Mouse (Mus musculus): ENCODE results near the gene Ano8.

Gene Ano8

GRCm38 (mm10) chr8:71470913-71471255 lies 14.9 kb downstream of the Ano8 start:
- in situ Hi-C loops (cut with MseI, MboI): no loop called here

- in situ Hi-C loops (cut with MseI, MboI): no loop called here
Measured at GRCm38 (mm10) chr8:71470146-71470912, 15.4 kb downstream of the Ano8 start.

GRCm38 (mm10) chr8:71469411-71469810 lies 16.4 kb downstream of the Ano8 start:
- in situ Hi-C loops (cut with MseI, MboI): no loop called here

- in situ Hi-C loops (cut with MseI, MboI): no loop called here
Measured at GRCm38 (mm10) chr8:71468916-71469315, 16.8 kb downstream of the Ano8 start, which contains the start of gene Dda1. Dda1 (plus strand) TSS chr8:71469199.

GRCm38 (mm10) chr8:71468001-71468400 lies 17.8 kb downstream of the Ano8 start:
- in situ Hi-C loops (cut with MseI, MboI): no loop called here

- in situ Hi-C loops (cut with MseI, MboI): no loop called here
Measured at GRCm38 (mm10) chr8:71467201-71467600, 18.6 kb downstream of the Ano8 start.

- in situ Hi-C loops (cut with MseI, MboI): no loop called here
Measured at GRCm38 (mm10) chr8:71466198-71466597, 19.6 kb downstream of the Ano8 start.

- in situ Hi-C loops (cut with MseI, MboI): no loop called here
Measured at GRCm38 (mm10) chr8:71465733-71466132, 20.0 kb downstream of the Ano8 start.

DNA sequence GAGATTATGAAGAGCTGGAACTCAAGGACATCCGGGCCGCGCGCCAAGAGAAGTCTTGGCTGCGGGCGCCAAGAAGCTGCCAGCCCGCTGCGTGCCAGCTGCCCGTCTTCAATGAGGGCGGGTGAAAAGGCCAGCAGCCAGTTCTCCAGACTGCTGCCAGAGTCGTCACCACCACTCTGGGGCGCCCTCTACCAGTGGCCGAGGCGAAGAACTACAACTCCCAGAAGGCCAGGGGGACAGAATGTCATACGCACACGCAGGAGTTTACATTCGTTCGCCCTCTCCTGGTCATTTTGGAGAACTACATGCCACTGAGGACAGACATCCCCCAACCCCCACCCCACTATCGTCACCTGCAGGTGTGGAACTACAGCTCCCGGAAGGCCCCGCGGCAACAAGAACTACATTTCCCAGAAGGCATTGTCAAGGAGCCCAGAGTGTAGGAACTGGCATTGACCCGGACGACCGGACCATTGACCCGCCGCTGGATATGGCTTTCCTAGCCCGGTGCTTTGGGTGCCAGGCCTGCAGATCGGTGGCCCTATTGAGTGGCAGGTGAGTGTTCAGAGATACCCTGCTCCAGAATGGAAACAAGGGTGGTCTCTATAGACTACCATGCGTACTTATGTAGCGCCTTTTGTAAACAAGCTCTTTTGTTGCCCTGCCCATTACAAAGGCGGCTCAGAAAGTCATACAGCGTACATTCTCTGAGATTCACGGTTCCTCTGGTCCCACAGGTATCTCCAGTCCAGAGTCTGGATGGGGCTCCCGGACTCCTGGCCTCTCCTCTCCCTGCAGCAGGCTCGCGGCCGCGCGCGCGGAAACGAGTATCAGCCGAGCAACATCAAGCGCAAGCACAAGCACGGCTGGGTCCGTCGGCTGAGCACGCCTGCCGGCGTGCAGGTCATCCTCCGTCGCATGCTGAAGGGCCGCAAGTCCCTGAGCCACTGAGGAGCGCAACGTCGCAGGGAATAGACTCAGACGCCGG lies 21.0 kb downstream of the Ano8 start, which contains the start of gene Mrpl34:
Gene Mrpl34, plus strand, starts transcription at position 447 of the 988 bp plus-strand sequence.
- in situ Hi-C loops (cut with MseI, MboI): no loop called here

DNA sequence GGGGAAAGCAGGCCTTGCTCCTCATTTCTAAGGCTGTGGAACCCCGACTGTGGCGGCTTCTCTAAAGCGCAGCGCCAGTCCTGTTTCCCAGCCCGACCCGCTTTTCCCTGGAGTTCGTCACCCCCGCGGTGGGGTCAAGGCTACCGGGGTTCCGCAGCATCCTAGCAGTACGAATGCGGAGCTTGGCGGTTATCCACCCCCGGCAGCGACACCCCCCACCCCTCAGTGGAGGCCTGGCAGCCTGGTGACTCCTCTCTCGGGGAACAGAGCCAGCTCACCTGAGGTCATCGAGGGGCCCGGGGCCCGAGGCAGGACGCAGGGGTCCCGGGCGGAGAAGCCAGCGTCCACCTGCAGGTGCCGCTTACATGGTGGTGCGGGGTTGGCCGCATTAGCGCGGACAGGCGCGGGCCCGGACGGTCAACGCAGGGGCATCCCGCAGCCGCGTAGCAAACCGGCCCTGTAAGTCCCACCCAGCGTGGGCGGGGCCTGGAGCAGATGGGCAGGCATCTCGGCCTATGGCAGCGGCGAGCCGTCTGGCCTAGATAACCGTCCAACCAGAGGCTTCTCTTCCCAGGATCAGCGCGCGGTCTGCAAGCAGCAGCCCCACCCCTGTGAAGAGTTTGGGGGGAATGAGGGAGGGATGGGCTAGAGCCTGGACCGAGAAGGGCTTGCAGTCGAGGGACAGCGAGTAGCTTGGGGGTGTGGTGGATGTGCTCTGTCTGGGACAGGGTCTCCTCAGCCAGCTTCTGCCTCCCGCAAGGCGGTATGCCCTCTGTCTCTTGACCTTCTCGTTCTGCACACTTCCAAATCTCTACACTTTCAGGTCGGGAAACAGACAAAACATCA lies 22.4 kb downstream of the Ano8 start, which contains the start of gene Abhd8:
Gene Abhd8, minus strand, starts transcription at position 468 of the 846 bp plus-strand sequence.
- in situ Hi-C loops (cut with MseI, MboI): no loop called here

- in situ Hi-C loops (cut with MseI, MboI): no loop called here
Measured at GRCm38 (mm10) chr8:71462786-71463185, 23.0 kb downstream of the Ano8 start.

DNA sequence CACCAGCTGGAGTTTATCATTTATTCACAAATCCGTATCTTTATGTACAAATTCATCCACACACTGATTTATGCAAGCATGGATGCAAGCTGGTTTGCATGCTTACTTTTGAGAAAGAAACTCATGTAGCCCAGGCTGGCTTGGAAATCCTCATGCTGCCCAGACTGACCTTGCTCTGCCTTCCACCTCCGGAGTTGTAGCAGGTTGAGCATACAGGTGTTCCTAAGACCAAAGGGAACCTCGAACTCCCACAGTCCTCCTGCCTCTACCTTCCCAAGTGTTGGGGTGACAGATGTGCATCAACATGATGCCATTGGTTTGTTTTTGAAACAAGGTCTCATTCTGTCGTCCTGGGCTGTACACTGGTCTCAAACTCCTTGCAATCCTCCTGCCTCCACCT lies 23.6 kb downstream of the Ano8 start:
- in situ Hi-C loops (cut with MseI, MboI): no loop called here

GRCm38 (mm10) chr8:71461152-71461840 lies 24.5 kb downstream of the Ano8 start:
- in situ Hi-C loops (cut with MseI, MboI): no loop called here

- in situ Hi-C loops (cut with MseI, MboI): no loop called here
Measured at GRCm38 (mm10) chr8:71460716-71461115, 25.0 kb downstream of the Ano8 start.

DNA sequence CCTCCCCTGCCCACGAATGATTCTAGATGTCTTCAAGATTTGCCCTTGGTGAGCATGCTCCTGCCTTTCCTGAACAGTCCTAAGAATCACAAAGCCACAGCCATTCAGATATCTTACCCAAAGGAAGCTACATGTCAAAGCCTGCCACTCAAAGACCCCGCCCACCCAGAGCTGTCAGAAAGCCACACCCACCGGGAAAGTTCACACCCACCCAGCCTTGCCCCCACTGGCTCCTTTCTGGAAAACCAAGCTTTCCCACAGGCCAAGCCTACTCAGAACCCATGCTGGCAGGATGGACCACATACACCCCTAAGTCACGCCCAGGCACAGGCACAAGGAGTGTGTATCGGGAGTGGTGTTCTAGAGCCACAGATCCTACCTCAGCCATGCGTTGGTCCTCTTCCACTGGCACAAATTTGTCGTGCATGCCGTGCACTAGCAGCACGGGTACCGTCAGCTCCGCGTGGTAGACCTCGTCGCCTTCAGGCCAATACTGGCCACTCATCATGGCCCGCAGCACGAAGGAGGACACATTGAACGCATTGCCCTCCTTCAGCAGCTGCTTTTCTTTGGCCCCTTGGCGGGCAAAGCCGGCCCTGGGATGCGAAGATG lies 28.0 kb downstream of the Ano8 start:
- in situ Hi-C loops (cut with MseI, MboI): no loop called here

DNA sequence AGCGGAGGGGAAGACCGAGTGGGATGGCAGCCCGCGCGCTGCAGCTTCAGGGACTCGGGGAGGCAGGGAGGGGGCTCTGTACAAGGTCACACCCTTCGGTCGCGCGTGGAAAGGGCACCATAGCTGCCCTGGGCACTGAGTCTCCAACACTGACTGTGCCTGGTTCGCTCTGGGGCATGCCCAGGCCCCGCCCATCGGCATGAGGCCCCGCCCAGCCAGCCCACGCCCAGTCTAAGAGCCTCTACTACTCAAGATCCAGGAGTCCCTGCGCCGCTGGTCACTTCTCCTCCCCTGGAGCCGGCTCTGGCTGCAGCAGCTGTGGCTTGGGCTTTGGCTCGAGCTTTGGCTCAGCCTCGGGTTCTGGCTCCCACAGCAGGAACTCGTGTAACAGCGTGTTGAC lies 28.9 kb downstream of the Ano8 start:
- in situ Hi-C loops (cut with MseI, MboI): no loop called here

DNA sequence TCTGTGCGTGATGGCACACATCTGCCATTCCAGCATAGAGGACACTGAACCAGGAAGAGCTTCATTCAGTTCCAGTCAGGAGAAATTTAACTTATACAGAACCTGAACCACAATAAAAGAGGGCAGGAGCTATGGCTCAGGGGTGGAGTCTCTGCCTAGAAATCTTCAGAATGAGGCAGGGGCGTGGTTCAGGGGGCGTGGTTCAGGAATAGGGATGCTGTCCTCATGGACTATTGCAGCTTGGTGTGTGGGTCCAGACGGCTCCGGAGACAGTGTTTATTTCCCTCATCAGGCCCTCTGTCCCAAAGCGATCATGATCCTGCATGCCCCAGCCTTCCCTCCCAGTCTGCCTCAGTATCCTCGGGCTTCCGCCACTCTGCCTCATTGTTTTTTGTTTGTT lies 31.1 kb downstream of the Ano8 start:
- in situ Hi-C loops (cut with MseI, MboI): no loop called here

GRCm38 (mm10) chr8:71452669-71453068 lies 33.1 kb downstream of the Ano8 start:
- in situ Hi-C loops (cut with MseI, MboI): no loop called here

DNA sequence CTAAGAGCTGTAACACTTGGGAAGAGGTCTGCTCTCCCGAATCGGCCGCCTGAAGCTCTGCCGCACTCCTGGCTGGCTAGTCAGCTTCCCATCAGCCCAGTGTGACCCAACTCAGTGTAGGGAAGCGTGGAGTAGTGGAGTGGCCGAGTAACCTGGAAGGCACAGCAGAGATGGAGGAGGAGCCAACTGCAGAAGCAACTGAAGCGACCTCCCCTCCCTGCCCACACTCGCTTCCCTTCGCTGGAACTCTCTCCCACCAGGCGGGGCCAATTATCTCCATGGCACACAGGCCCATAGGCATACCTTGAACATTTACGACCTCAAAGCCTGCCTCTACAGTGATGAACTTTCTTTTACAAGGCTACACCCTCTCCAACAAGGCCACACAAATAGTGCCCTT lies 34.0 kb downstream of the Ano8 start:
- in situ Hi-C loops (cut with MseI, MboI): no loop called here

DNA sequence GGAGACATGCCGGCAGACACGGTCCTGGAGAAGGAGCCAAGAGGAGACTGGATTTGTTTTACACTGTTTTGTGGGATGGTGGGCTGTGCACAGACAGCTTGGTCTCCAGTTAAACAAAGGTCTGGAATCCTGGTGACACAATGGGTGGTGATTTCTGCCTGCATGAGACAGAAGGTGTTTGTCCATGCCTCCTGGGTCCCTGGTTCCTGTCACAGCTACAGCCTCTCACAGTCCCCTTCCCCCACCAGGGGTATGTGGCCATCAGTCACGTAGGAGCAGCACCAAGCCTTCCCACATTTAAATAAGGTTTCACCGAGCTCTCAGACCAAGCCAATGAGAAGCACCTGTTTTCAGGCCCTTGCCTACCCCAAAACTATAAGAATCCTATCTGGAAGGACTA lies 34.4 kb downstream of the Ano8 start:
- in situ Hi-C loops (cut with MseI, MboI): no loop called here

- in situ Hi-C loops (cut with MseI, MboI): no loop called here
Measured at GRCm38 (mm10) chr8:71445096-71445495, 40.7 kb downstream of the Ano8 start.
